Mouse (Mus musculus): Measurements from ENCODE around the gene C2cd5.

DNA sequence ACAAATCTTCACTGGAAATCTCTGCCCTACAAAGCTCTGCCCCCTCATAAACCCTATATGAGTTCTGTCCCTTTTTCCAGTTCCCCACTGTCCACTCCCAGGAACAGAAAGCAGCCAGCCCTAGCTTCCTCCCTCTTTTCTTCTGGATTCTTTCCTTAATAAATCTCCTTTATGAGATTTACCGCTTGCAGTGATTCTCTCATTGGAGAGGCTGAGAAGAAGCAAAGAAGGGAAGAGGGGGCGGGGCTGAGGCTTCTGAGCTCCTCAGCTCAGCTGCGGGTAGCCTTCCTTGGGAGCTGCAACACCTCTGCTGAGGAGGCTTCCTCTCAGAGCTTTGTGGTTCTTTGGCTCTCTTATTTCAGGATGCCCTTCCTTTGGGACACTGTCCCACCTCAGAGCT lies 30.0 kb upstream of the C2cd5 start:
- no peak for TF ChIP-seq CTCF (IDR thresholded peaks at IDR 0.05; ENCODE audit: low read depth, low read length)
- TF ChIP-seq POLR2A (IDR thresholded peaks at IDR 0.05; ENCODE audit: insufficient read depth, low read length): no peak
- no peak for TF ChIP-seq EP300 (IDR thresholded peaks at IDR 0.05; ENCODE audit: insufficient read depth, low read depth, low read length)

All from ES-Bruce4 (cell line).